Mouse (Mus musculus): ENCODE data around the gene Med7. TPM values are rescaled to one million over a fixed set of nuclear protein-coding genes. Genes with fewer than 3 reads are reported as not detected.
"Not testable (repeated sequence)": the region's sequence is repeated elsewhere in the genome, so short reads cannot be mapped to it uniquely, and the experiment has no call there.

The Med7 gene
- polyA plus RNA-seq, 1 experiment: not detected

DNA sequence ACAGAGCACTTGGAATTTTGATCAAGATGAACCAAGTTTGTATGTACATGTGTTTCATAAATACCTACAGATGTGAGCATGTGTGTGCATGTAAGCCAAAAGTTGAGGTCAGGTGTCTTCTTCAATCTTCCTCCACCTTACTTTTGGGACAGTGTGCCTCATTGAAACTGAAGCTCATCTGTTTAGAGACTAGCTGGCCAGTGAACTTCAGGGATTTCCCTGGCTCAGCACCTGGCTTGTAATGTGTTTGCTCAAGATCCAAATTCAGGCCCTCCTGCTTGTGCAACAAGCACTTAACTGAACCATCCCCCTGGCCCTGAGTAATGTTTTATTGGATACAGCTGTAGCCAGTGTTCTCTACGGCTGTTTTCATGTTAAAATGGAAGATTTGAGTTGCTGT, 18.3 kb upstream of the Med7 start:
- WGBS: 89% methylated on average over 1 of the region's 1 CpGs
- no peak for TF ChIP-seq POLR2A (IDR thresholded peaks at IDR 0.05; ENCODE audit: insufficient read depth, low read depth, low read length)
- TF ChIP-seq CTCF (IDR thresholded peaks at IDR 0.05; ENCODE audit: insufficient read depth, low read depth, low read length): no peak
- no peak overlapping the region for H3K4me3 ChIP-seq (ENCODE audit: insufficient read depth, low read depth, low read length)
- no peak overlapping the region for H3K27ac ChIP-seq (ENCODE audit: insufficient read depth, low read depth, low read length)
- H3K4me1 ChIP-seq (ENCODE audit: control insufficient read depth, insufficient read depth, low read length): no peaks in the 10 kb centered on the region

DNA sequence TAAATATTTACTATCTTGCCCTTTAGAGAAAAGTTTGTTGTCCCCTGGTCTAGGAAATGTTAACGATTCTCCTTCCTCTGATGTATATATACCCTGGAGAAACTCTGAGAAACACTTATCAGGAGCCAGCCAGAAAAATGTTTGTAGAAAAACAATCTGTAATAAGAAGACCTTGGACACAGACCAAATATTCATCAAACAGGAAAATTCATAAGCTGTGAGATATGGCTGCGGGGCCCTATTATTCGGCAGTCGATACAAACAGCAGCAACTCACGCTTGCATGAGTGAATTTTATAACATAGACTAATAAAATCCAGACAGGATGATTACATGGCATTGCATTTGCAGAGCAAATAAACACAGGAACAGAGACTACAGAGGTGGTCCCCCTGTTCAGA, 17.9 kb upstream of the Med7 start:
- Histone ChIP-seq H3K27ac (ENCODE audit: insufficient read depth, low read depth, low read length) (no peak overlapping the region), H3K4me1 (ENCODE audit: control insufficient read depth, insufficient read depth, low read length) (no peaks in the 10 kb centered on the region), H3K4me3 (ENCODE audit: insufficient read depth, low read depth, low read length) (no peak overlapping the region)
- 86% methylated on average over 5 of the region's 5 CpGs for WGBS
- TF ChIP-seq POLR2A (IDR thresholded peaks at IDR 0.05; ENCODE audit: insufficient read depth, low read depth, low read length) (no peak), CTCF (IDR thresholded peaks at IDR 0.05; ENCODE audit: insufficient read depth, low read depth, low read length) (no peak)

DNA sequence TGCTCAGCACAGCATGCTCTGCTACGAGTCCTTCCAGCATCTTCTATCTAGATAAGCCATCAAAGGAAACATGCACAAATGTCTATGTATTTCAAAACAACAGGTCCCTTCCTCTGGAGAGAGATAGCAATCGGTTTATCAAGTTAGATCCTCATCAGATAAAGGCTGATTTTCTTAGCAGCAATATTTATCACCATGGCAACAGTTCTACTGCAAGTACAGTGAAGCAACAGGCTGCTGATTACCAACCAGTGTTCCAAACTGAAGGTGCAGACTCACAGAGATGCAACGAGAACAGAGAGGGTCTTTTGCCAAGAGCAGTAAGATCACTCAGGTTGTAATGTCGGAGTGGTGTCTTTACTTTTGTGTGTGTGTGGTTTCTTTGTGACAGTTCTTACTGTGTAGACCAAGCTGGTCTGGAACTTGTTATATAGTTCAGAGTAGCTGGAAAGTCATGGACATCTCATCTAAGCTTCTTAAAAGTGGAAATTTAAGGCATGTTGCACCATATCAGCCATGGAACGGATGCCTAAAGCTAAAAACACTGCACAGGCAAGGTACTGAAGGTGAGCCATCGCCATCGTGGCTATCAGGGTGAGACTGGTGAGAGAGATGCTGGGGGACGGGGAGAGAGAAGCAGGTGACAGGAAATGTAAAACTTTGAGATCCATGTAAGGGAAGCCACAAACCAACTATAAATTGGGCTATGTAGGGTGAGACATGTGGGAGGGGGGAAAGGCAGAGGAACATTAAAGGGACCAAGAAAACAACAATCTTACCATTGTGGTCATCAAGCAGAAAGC, 15.4 kb upstream of the Med7 start:
- Histone ChIP-seq H3K27ac (ENCODE audit: insufficient read depth, low read depth, low read length) (no peak overlapping the region), H3K4me1 (ENCODE audit: control insufficient read depth, insufficient read depth, low read length) (no peaks in the 10 kb centered on the region), H3K4me3 (ENCODE audit: insufficient read depth, low read depth, low read length) (no peak overlapping the region)
- TF ChIP-seq POLR2A (IDR thresholded peaks at IDR 0.05; ENCODE audit: insufficient read depth, low read depth, low read length) (no peak), CTCF (IDR thresholded peaks at IDR 0.05; ENCODE audit: insufficient read depth, low read depth, low read length) (no peak)
- WGBS: 84% methylated on average over 8 of the region's 8 CpGs

- H3K27ac ChIP-seq (ENCODE audit: insufficient read depth, low read depth, low read length); H3K4me3 ChIP-seq (ENCODE audit: insufficient read depth, low read depth, low read length); H3K4me1 ChIP-seq (ENCODE audit: control insufficient read depth, insufficient read depth, low read length): not testable (repeated sequence)
- WGBS: 21% methylated on average over 4 of the region's 4 CpGs
Measured at GRCm38 (mm10) chr11:46428131-46428530, 8.6 kb upstream of the Med7 start.

DNA sequence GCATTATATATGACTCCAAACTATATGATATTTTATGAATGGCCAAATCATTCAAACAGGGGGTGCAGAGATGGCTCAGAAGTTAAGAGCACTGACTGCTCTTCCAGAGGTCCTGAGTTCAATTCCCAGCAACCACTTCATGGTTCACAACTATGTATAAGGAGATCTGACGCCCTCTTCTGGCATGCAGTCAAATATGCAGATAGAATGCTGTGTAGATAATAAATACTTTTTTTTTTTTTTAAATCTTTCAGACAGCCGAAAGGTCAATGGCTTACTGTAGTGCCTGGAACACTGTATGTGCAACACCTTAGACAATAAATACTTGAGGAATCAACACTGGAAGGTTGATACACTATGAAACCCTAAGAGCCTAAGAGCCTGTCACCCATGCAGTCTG, 6.6 kb upstream of the Med7 start:
- Histone ChIP-seq H3K27ac (ENCODE audit: insufficient read depth, low read depth, low read length) (no peak overlapping the region), H3K4me1 (ENCODE audit: control insufficient read depth, insufficient read depth, low read length) (no peaks in the 10 kb centered on the region), H3K4me3 (ENCODE audit: insufficient read depth, low read depth, low read length) (no peak overlapping the region)
- TF ChIP-seq CTCF (IDR thresholded peaks at IDR 0.05; ENCODE audit: insufficient read depth, low read depth, low read length) (no peak), POLR2A (IDR thresholded peaks at IDR 0.05; ENCODE audit: insufficient read depth, low read depth, low read length) (no peak)
- 94% methylated on average over 2 of the region's 2 CpGs for WGBS

DNA sequence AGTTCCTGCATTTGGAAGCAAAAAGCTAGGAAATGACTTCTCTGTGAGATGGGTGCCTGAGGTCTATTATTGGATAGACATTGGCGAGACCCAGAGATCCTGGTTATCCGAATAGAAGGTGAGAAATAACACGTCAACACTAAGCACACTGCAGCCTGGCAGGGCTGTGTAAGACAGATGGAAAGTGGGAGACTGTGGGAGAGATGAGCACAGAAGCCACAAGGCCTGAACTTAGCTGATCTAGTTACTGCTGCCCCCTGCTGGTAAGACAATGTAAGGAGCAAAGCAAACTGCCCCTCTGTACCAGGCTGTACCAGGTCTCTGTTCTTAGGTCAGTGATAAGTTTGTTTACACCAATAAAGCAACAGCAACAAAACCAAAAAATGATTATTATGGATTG, 5.6 kb upstream of the Med7 start:
- TF ChIP-seq CTCF (IDR thresholded peaks at IDR 0.05; ENCODE audit: insufficient read depth, low read depth, low read length) (no peak), POLR2A (IDR thresholded peaks at IDR 0.05; ENCODE audit: insufficient read depth, low read depth, low read length) (no peak)
- H3K27ac ChIP-seq (ENCODE audit: insufficient read depth, low read depth, low read length): no peak overlapping the region
- WGBS: 22% methylated on average over 3 of the region's 3 CpGs
- no peaks in the 10 kb centered on the region for H3K4me1 ChIP-seq (ENCODE audit: control insufficient read depth, insufficient read depth, low read length)
- no peak overlapping the region for H3K4me3 ChIP-seq (ENCODE audit: insufficient read depth, low read depth, low read length)

DNA sequence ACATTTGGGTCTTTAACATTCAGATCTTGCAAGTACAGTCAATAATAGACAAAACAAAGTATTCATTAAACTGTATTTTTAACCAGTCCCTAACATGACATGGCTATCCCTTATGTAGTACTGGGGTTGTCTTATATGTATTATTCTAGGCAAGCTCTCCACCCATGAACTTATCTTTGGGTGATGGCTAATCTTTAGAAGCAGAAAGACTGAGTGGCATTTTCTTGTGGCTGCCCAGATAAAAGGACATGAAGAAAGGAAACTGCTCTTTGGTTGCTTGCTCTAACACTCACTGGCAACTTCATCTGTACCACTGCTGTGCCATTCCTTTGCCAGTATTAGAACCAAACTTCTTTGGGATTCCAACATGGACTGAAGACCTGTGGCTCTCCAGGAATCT, 1.4 kb upstream of the Med7 start:
- peaks cover 4% of the 10 kb centered on the region; the same call in 1 of the 2 replicates for H3K4me1 ChIP-seq (ENCODE audit: control insufficient read depth, insufficient read depth, low read length)
- TF ChIP-seq POLR2A (IDR thresholded peaks at IDR 0.05; ENCODE audit: insufficient read depth, low read depth, low read length) (no peak), CTCF (IDR thresholded peaks at IDR 0.05; ENCODE audit: insufficient read depth, low read depth, low read length) (no peak)
- no peak overlapping the region for H3K27ac ChIP-seq (ENCODE audit: insufficient read depth, low read depth, low read length)
- no peak overlapping the region for H3K4me3 ChIP-seq (ENCODE audit: insufficient read depth, low read depth, low read length)

- Histone ChIP-seq H3K4me3 (ENCODE audit: insufficient read depth, low read depth, low read length) (peak overlapping the region; percentile 99), H3K27ac (ENCODE audit: insufficient read depth, low read depth, low read length) (no peak overlapping the region)
Measured at GRCm38 (mm10) chr11:46437459-46438000, 805 bp downstream of the Med7 start.

DNA sequence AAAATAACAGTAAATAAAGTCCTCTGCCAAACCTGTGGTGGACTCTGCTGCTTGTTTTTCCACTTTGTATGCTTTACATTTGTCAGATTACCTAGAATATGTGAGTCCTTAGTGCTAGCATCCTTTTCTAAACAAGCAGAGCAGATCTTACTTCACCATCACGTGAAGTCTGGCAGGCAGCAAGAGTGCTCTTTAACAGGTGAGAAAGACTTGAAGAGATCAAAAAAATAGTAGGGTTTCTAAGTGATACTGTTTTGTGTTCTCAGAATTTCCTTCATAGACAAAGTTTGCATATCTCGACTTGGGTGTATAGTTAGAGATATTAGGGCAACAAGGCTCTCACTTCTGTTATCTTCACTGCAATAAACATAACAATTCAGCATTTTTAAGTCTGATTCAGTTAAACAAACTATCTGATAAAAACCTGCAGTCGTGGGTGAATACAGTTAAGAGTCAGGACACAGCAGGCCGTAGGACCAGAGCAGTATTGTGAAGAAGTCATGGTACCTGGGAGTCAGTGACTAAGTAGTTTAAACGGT, 2.3 kb downstream of the Med7 start:
- Histone ChIP-seq H3K4me3 (ENCODE audit: insufficient read depth, low read depth, low read length) (no peak overlapping the region), H3K27ac (ENCODE audit: insufficient read depth, low read depth, low read length) (no peak overlapping the region), H3K4me1 (ENCODE audit: control insufficient read depth, insufficient read depth, low read length) (peaks cover 4% of the 10 kb centered on the region; the same call in 1 of the 2 replicates)
- WGBS: 88% methylated on average over 5 of the region's 5 CpGs
- TF ChIP-seq POLR2A (IDR thresholded peaks at IDR 0.05; ENCODE audit: insufficient read depth, low read depth, low read length) (no peak), CTCF (IDR thresholded peaks at IDR 0.05; ENCODE audit: insufficient read depth, low read depth, low read length) (no peak)

More at GRCm38 (mm10) chr11:46437459-46438000, 805 bp downstream of the Med7 start:
- TF ChIP-seq CTCF (IDR thresholded peaks at IDR 0.05; ENCODE audit: insufficient read depth, low read depth, low read length) (no peak), POLR2A (IDR thresholded peaks at IDR 0.05; ENCODE audit: insufficient read depth, low read depth, low read length) (no peak)
- peaks cover 4% of the 10 kb centered on the region; the same call in 1 of the 2 replicates for H3K4me1 ChIP-seq (ENCODE audit: control insufficient read depth, insufficient read depth, low read length)
- WGBS: under 1% methylated on average over 23 of the region's 23 CpGs
